Mouse (Mus musculus): ENCODE measurements at regions not wholly inside any gene's neighbourhood (a gene's known extent, or its start where the extent isn't known, plus 50 kb on each side); places are given as distances from the start of the nearest gene placed in this dataset.

- no peak overlapping the region for H3K27ac ChIP-seq (replicated peaks; ENCODE audit: low read depth, low read length)
- H3K9ac ChIP-seq (ENCODE audit: low read depth, low read length) = no peak overlapping the region
- H3K9me3 ChIP-seq (ENCODE audit: control insufficient read depth, low read length) = no peaks in the 10 kb centered on the region
- DNase-seq (ENCODE audit: low spot score) (peak; percentile 79), ATAC-seq (ENCODE audit: low read depth) (peak; percentile 77)
- no peaks in the 10 kb centered on the region for H3K36me3 ChIP-seq (ENCODE audit: control insufficient read depth, insufficient read depth, low read length)
- no peaks in the 10 kb centered on the region for H3K27me3 ChIP-seq (replicated peaks; ENCODE audit: control insufficient read depth, insufficient read depth, low read length)
- no peaks in the 10 kb centered on the region for H3K4me1 ChIP-seq (ENCODE audit: control insufficient read depth, insufficient read depth, low read length)
- no peak overlapping the region for H3K4me3 ChIP-seq (ENCODE audit: low read depth, low read length)
- H3K4me2 ChIP-seq (ENCODE audit: low read depth, low read length) = no peak overlapping the region
These were observed 1861.1 kb upstream of the Cntnap5a start for GRCm38 (mm10) chr1:113823493-113823892.

- no peak overlapping the region for H3K9ac ChIP-seq (ENCODE audit: low read depth, low read length)
- H3K36me3 ChIP-seq (ENCODE audit: control insufficient read depth, insufficient read depth, low read length) = no peaks in the 10 kb centered on the region
- H3K4me2 ChIP-seq (ENCODE audit: low read depth, low read length) = no peak overlapping the region
- DNase-seq (ENCODE audit: low spot score) = no peak
- no peak for ATAC-seq (ENCODE audit: low read depth)
- no peak overlapping the region for H3K4me3 ChIP-seq (ENCODE audit: low read depth, low read length)
- no peaks in the 10 kb centered on the region for H3K4me1 ChIP-seq (ENCODE audit: control insufficient read depth, insufficient read depth, low read length)
- no peaks in the 10 kb centered on the region for H3K27me3 ChIP-seq (replicated peaks; ENCODE audit: control insufficient read depth, insufficient read depth, low read length)
- H3K27ac ChIP-seq (replicated peaks; ENCODE audit: low read depth, low read length) = no peak overlapping the region
- no peaks in the 10 kb centered on the region for H3K9me3 ChIP-seq (ENCODE audit: control insufficient read depth, low read length)
These were observed 1832.1 kb upstream of the Cntnap5a start for GRCm38 (mm10) chr1:113852481-113852880.
